ENCODE assay signal across 10 mouse cellular contexts in the genomic region with DNA sequence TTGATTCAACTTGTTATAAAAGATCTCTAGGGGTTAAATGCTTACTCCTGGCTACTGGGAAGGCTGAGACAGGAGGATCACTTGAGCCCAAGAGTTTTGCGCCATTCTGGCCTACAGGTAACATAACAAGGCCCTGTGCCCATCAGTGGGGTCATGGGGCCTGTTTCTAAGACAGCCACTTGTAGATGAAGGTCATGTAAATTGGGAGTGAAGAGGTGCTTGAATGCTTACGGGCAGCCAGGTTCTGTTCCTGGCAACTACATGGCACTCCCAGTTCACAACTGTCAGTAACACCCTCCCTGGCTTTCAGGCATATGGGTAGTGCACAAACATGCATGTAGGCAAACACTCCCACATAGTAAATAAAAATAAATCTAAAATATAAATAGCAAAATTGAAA. TPM values are rescaled to one million over a fixed set of nuclear protein-coding genes. Genes with fewer than 3 reads are reported as not detected.
DNase-seq lines count a peak whose midpoint lies in the region; ATAC-seq and TF ChIP-seq lines count a peak whose summit lies in the region.
"Had no signal": no experiment of that assay in that cellular context is flagged by ENCODE, and none has a peak within 500 bp of the region (broad histone marks: within the 10 kb centered on the region; RNA-seq: fewer than 3 reads in every experiment).

No protein-coding gene starts in this region.

- peak overlapping the region; percentile 93; the same call in 1 of the 2 replicates for H3K4me2 ChIP-seq in hindbrain, embryonic 14.5 days (replicated peaks)
- no peak overlapping the region for H3K4me2 ChIP-seq in hindbrain, embryonic 11.5 days (replicated peaks; ENCODE audit: low read depth, low read length)
- H3K4me2 ChIP-seq in midbrain, postnatal 0 days (ENCODE audit: low read depth, low read length, poor library complexity, severe bottlenecking) = no peak overlapping the region
- H3K4me2 ChIP-seq in neural tube, embryonic 15.5 days = peak overlapping the region; percentile 88

- no peaks in the 10 kb centered on the region for H3K27me3 ChIP-seq in hindbrain, embryonic 14.5 days (ENCODE audit: control insufficient read depth, insufficient read depth, low read length)
- 0 out of 2 replicates have a peak, but pooled peaks cover 3% of the 10 kb centered on the region for H3K27me3 ChIP-seq in hindbrain, embryonic 11.5 days (ENCODE audit: control insufficient read depth, insufficient read depth, low read length)
- H3K27me3 ChIP-seq in midbrain, embryonic 10.5 days (ENCODE audit: low read depth, poor library complexity, severe bottlenecking) = peaks cover 31% of the 10 kb centered on the region
- H3K27me3 ChIP-seq in midbrain, postnatal 0 days (ENCODE audit: insufficient read depth, low read length) = no peaks in the 10 kb centered on the region
- no peaks in the 10 kb centered on the region; the same call in 1 of the 2 replicates for H3K27me3 ChIP-seq in neural tube, embryonic 15.5 days (replicated peaks)

- no peak for ATAC-seq in hindbrain, embryonic 14.5 days (ENCODE audit: low FRiP score)
- no peak for ATAC-seq in hindbrain, embryonic 11.5 days (ENCODE audit: low FRiP score)
- ATAC-seq in midbrain, postnatal 0 days (ENCODE audit: low FRiP score) = no peak
- no peak for ATAC-seq in neural tube, embryonic 15.5 days (ENCODE audit: low FRiP score)

- peak; percentile 40 for DNase-seq in cerebellum, adult 9-11 months
- no peak for DNase-seq in cerebellum, adult 8-10 months
- DNase-seq in hindbrain, embryonic 14.5 days (ENCODE audit: low spot score) = no peak
- no peak for DNase-seq in hindbrain, embryonic 11.5 days (ENCODE audit: low spot score)
- no peak for DNase-seq in midbrain, embryonic 10.5 days (ENCODE audit: low spot score)
- no peak for DNase-seq in midbrain, postnatal 0 days (ENCODE audit: low spot score)
- DNase-seq in thymus, postnatal 36 days = no peak
- DNase-seq: adrenal gland, adult 2 months had no signal

- H3K9me3 ChIP-seq in hindbrain, embryonic 14.5 days (ENCODE audit: control insufficient read depth, low read length) = no peaks in the 10 kb centered on the region
- no peaks in the 10 kb centered on the region for H3K9me3 ChIP-seq in hindbrain, embryonic 11.5 days (ENCODE audit: control insufficient read depth, low read length)
- no peaks in the 10 kb centered on the region for H3K9me3 ChIP-seq in midbrain, embryonic 10.5 days (replicated peaks)
- H3K9me3 ChIP-seq in midbrain, postnatal 0 days (ENCODE audit: low read length) = no peaks in the 10 kb centered on the region
- no peaks in the 10 kb centered on the region for H3K9me3 ChIP-seq in neural tube, embryonic 15.5 days (replicated peaks)
- H3K9me3 ChIP-seq: embryonic facial prominence, embryonic 12.5 days had no signal

- H3K36me3 ChIP-seq in hindbrain, embryonic 14.5 days (replicated peaks; ENCODE audit: control insufficient read depth, insufficient read depth) = peaks cover 44% of the 10 kb centered on the region
- H3K36me3 ChIP-seq in hindbrain, embryonic 11.5 days (ENCODE audit: control insufficient read depth, insufficient read depth, low read length) = peaks cover 9% of the 10 kb centered on the region
- peaks cover 44% of the 10 kb centered on the region for H3K36me3 ChIP-seq in midbrain, embryonic 10.5 days
- peaks cover 38% of the 10 kb centered on the region for H3K36me3 ChIP-seq in midbrain, postnatal 0 days (ENCODE audit: insufficient read depth, low read length)
- H3K36me3 ChIP-seq in neural tube, embryonic 15.5 days = peaks cover 37% of the 10 kb centered on the region

- H3K4me3 ChIP-seq in hindbrain, embryonic 14.5 days (replicated peaks; ENCODE audit: low read length) = no peak overlapping the region
- no peak overlapping the region for H3K4me3 ChIP-seq in hindbrain, embryonic 11.5 days (ENCODE audit: low read depth, low read length)
- H3K4me3 ChIP-seq in midbrain, embryonic 10.5 days = 0 out of 2 replicates have a peak overlapping the region, but pooled peaks have one; percentile 59
- no peak overlapping the region for H3K4me3 ChIP-seq in midbrain, postnatal 0 days (ENCODE audit: low read depth, low read length)
- no peak overlapping the region for H3K4me3 ChIP-seq in neural tube, embryonic 15.5 days (replicated peaks)

- peaks cover 10% of the 10 kb centered on the region for H3K4me1 ChIP-seq in hindbrain, embryonic 14.5 days (replicated peaks; ENCODE audit: control insufficient read depth, insufficient read depth, low read length)
- no peaks in the 10 kb centered on the region; the same call in 1 of the 2 replicates for H3K4me1 ChIP-seq in hindbrain, embryonic 11.5 days (replicated peaks; ENCODE audit: control insufficient read depth, insufficient read depth, low read length)
- H3K4me1 ChIP-seq in midbrain, embryonic 10.5 days = peaks cover 23% of the 10 kb centered on the region
- peaks cover 3% of the 10 kb centered on the region; the same call in 1 of the 2 replicates for H3K4me1 ChIP-seq in midbrain, postnatal 0 days (ENCODE audit: insufficient read depth, low read length)
- peaks cover 24% of the 10 kb centered on the region for H3K4me1 ChIP-seq in neural tube, embryonic 15.5 days

- no peak for TF ChIP-seq CTCF in midbrain, postnatal 0 days (IDR thresholded peaks at IDR 0.05)

- no peak overlapping the region for H3K9ac ChIP-seq in hindbrain, embryonic 14.5 days
- H3K9ac ChIP-seq in hindbrain, embryonic 11.5 days (ENCODE audit: low read depth, low read length) = no peak overlapping the region
- no peak overlapping the region for H3K9ac ChIP-seq in midbrain, postnatal 0 days (replicated peaks; ENCODE audit: low read length, poor library complexity, severe bottlenecking)
- no peak overlapping the region for H3K9ac ChIP-seq in neural tube, embryonic 15.5 days (replicated peaks)

- H3K27ac ChIP-seq in hindbrain, embryonic 14.5 days = no peak overlapping the region
- no peak overlapping the region for H3K27ac ChIP-seq in hindbrain, embryonic 11.5 days (ENCODE audit: low read depth, low read length)
- H3K27ac ChIP-seq in midbrain, embryonic 10.5 days (replicated peaks) = no peak overlapping the region
- no peak overlapping the region for H3K27ac ChIP-seq in midbrain, postnatal 0 days (ENCODE audit: low read depth, low read length)
- H3K27ac ChIP-seq in neural tube, embryonic 15.5 days (replicated peaks) = no peak overlapping the region

- whole genome bisulfite sequencing in hindbrain, embryonic 14.5 days = 91% methylated on average over 2 of the region's 2 CpGs
- WGBS in hindbrain, embryonic 11.5 days = 83% methylated on average over 2 of the region's 2 CpGs
- WGBS in midbrain, embryonic 10.5 days = 94% methylated on average over 2 of the region's 2 CpGs
- 91% methylated on average over 2 of the region's 2 CpGs for WGBS in midbrain, postnatal 0 days
- 92% methylated on average over 2 of the region's 2 CpGs for WGBS in neural tube, embryonic 15.5 days

RNA-seq across cellular contexts. Expression of gene Cgref1, which starts 5.5 kb away (rescaled TPM):
- polyA plus RNA-seq in hindbrain, embryonic 14.5 days (2014; fragmentation: Nextera tagmentation; extraction: Ambion mirVana) = 62.4 and 71.4 TPM in 2 replicates
- 6.9 and 7.6 TPM in 2 replicates for polyA plus RNA-seq in hindbrain, embryonic 11.5 days (2014; fragmentation: Nextera tagmentation; extraction: Ambion mirVana)
- 4.9 and 5.8 TPM in 2 replicates for polyA plus RNA-seq in midbrain, embryonic 10.5 days (2016; fragmentation: Nextera tagmentation; extraction: Ambion mirVana)
- 162 and 185 TPM in 2 replicates for total RNA-seq in midbrain, postnatal 0 days (2014; rRNA removed)
- 108 TPM in 2 replicates for polyA plus RNA-seq in midbrain, postnatal 0 days (2015; fragmentation: Nextera tagmentation; extraction: Ambion mirVana)
- 68.9 and 80.2 TPM in 2 replicates for polyA plus RNA-seq in neural tube, embryonic 15.5 days (2015; fragmentation: Nextera tagmentation; extraction: Ambion mirVana)

RNA-seq across cellular contexts. Expression of gene Preb, which starts 9.2 kb away (rescaled TPM):
- 71.3 and 78.6 TPM in 2 replicates for polyA plus RNA-seq in hindbrain, embryonic 14.5 days (2014; fragmentation: Nextera tagmentation; extraction: Ambion mirVana)
- polyA plus RNA-seq in hindbrain, embryonic 11.5 days (2014; fragmentation: Nextera tagmentation; extraction: Ambion mirVana) = 96.7 and 99.1 TPM in 2 replicates
- polyA plus RNA-seq in midbrain, embryonic 10.5 days (2016; fragmentation: Nextera tagmentation; extraction: Ambion mirVana) = 138 and 149 TPM in 2 replicates
- total RNA-seq in midbrain, postnatal 0 days (2014; rRNA removed) = 37.6 and 37.7 TPM in 2 replicates
- 89.6 and 101 TPM in 2 replicates for polyA plus RNA-seq in midbrain, postnatal 0 days (2015; fragmentation: Nextera tagmentation; extraction: Ambion mirVana)
- polyA plus RNA-seq in neural tube, embryonic 15.5 days (2015; fragmentation: Nextera tagmentation; extraction: Ambion mirVana) = 124 and 125 TPM in 2 replicates

RNA-seq across cellular contexts. Expression of gene Tcf23, which starts 17.5 kb away (rescaled TPM):
- 0.04 TPM in 1 of 2 replicates, not detected in the other for polyA plus RNA-seq in hindbrain, embryonic 14.5 days (2014; fragmentation: Nextera tagmentation; extraction: Ambion mirVana)
- not detected in 2 replicates for polyA plus RNA-seq in hindbrain, embryonic 11.5 days (2014; fragmentation: Nextera tagmentation; extraction: Ambion mirVana)
- polyA plus RNA-seq in midbrain, embryonic 10.5 days (2016; fragmentation: Nextera tagmentation; extraction: Ambion mirVana) = 0.02 TPM in 1 of 2 replicates, not detected in the other
- 0.05 TPM in 1 of 2 replicates, not detected in the other for total RNA-seq in midbrain, postnatal 0 days (2014; rRNA removed)
- polyA plus RNA-seq in midbrain, postnatal 0 days (2015; fragmentation: Nextera tagmentation; extraction: Ambion mirVana) = 0.07 and 0.09 TPM in 2 replicates
- 0.13 TPM in 1 of 2 replicates, not detected in the other for polyA plus RNA-seq in neural tube, embryonic 15.5 days (2015; fragmentation: Nextera tagmentation; extraction: Ambion mirVana)
- polyA plus RNA-seq: embryonic facial prominence, embryonic 12.5 days had no signal

RNA-seq across cellular contexts. Expression of gene Khk, which starts 29.7 kb away (rescaled TPM):
- polyA plus RNA-seq in hindbrain, embryonic 14.5 days (2014; fragmentation: Nextera tagmentation; extraction: Ambion mirVana) = 9.0 and 11.2 TPM in 2 replicates
- 4.2 and 7.8 TPM in 2 replicates for polyA plus RNA-seq in hindbrain, embryonic 11.5 days (2014; fragmentation: Nextera tagmentation; extraction: Ambion mirVana)
- 7.5 and 9.7 TPM in 2 replicates for polyA plus RNA-seq in midbrain, embryonic 10.5 days (2016; fragmentation: Nextera tagmentation; extraction: Ambion mirVana)
- 1.4 and 12.3 TPM in 2 replicates for total RNA-seq in midbrain, postnatal 0 days (2014; rRNA removed)
- 14.3 and 17.6 TPM in 2 replicates for polyA plus RNA-seq in midbrain, postnatal 0 days (2015; fragmentation: Nextera tagmentation; extraction: Ambion mirVana)
- polyA plus RNA-seq in neural tube, embryonic 15.5 days (2015; fragmentation: Nextera tagmentation; extraction: Ambion mirVana) = 12.7 and 17.0 TPM in 2 replicates

RNA-seq across cellular contexts. Expression of gene Emilin1, which starts 37.7 kb away (rescaled TPM):
- polyA plus RNA-seq in hindbrain, embryonic 14.5 days (2014; fragmentation: Nextera tagmentation; extraction: Ambion mirVana) = 14.1 and 17.1 TPM in 2 replicates
- polyA plus RNA-seq in hindbrain, embryonic 11.5 days (2014; fragmentation: Nextera tagmentation; extraction: Ambion mirVana) = 46.0 and 48.5 TPM in 2 replicates
- 61.8 and 67.4 TPM in 2 replicates for polyA plus RNA-seq in midbrain, embryonic 10.5 days (2016; fragmentation: Nextera tagmentation; extraction: Ambion mirVana)
- total RNA-seq in midbrain, postnatal 0 days (2014; rRNA removed) = 7.4 and 11.8 TPM in 2 replicates
- 9.0 and 9.8 TPM in 2 replicates for polyA plus RNA-seq in midbrain, postnatal 0 days (2015; fragmentation: Nextera tagmentation; extraction: Ambion mirVana)
- 24.5 and 52.1 TPM in 2 replicates for polyA plus RNA-seq in neural tube, embryonic 15.5 days (2015; fragmentation: Nextera tagmentation; extraction: Ambion mirVana)

Comparison
In these comparisons a context has a peak if more than half of its experiments do, and no peak if none do; other contexts are left out.
1. H3K4me2 ChIP-seq: peak in hindbrain, embryonic 14.5 days (single experiment) and neural tube, embryonic 15.5 days (single experiment); none in hindbrain, embryonic 11.5 days (single experiment) and midbrain, postnatal 0 days (single experiment).